Mouse (Mus musculus) limb, embryonic 14.5 days (tissue): ENCODE measurements at regions not wholly inside any gene's neighbourhood (a gene's known extent, or its start where the extent isn't known, plus 50 kb on each side); places are given as distances from the start of the nearest gene placed in this dataset.

Experiments used
- ATAC-seq: fragments of 200-750 bp; cut with Nextera tagmentation; 2 replicates; pipeline ENCODE4 v1.8.0; 2017; ENCODE audit warnings: low read depth, moderate number of reproducible peaks, moderate TSS enrichment; ENCODE audit not compliant: low FRiP score
- DNase-seq: peaks from one replicate; pipeline ENCODE4 v3.0.0-alpha.2; 2015; ENCODE audit warnings: low spot score
- H3K27ac ChIP-seq: fragments of 300-500 bp; sonication (generic); replicated peaks from 2 replicates; pipeline ENCODE4 v1.5.1; 2014; ENCODE audit warnings: low read depth, mild to moderate bottlenecking, low read length, moderate library complexity, mixed read lengths
- H3K27me3 ChIP-seq: fragments of 300-500 bp; sonication (generic); 2 replicates; pipeline ENCODE4 v1.6.1; 2014; ENCODE audit warnings: low read length, mixed read lengths; ENCODE audit not compliant: control insufficient read depth, insufficient read depth
- H3K36me3 ChIP-seq: fragments of 300-500 bp; sonication (generic); 2 replicates; pipeline ENCODE4 v1.6.1; 2014; ENCODE audit warnings: mild to moderate bottlenecking, low read length, moderate library complexity, mixed read lengths; ENCODE audit not compliant: control insufficient read depth, insufficient read depth
- H3K4me1 ChIP-seq: fragments of 300-500 bp; sonication (generic); 2 replicates; pipeline ENCODE4 v1.6.1; 2014; ENCODE audit warnings: antibody characterized with exemption, low read length, mixed read lengths; ENCODE audit not compliant: control insufficient read depth, insufficient read depth
- H3K4me2 ChIP-seq: fragments of 300-500 bp; sonication (generic); replicated peaks from 2 replicates; pipeline ENCODE4 v1.6.1; 2014; ENCODE audit warnings: low read depth, mild to moderate bottlenecking, low read length, moderate library complexity; ENCODE audit not compliant: severe bottlenecking
- H3K4me3 ChIP-seq: fragments of 300-500 bp; sonication (generic); replicated peaks from 2 replicates; pipeline ENCODE4 v1.5.1; 2014; ENCODE audit warnings: low read length
- H3K9ac ChIP-seq: fragments of 300-500 bp; sonication (generic); 2 replicates; pipeline ENCODE4 v1.6.1; 2014; ENCODE audit warnings: mild to moderate bottlenecking, low read depth, low read length, moderate library complexity; ENCODE audit not compliant: severe bottlenecking
- H3K9me3 ChIP-seq: fragments of 300-500 bp; sonication (generic); 2 replicates; pipeline ENCODE4 v1.6.1; 2016; ENCODE audit warnings: low read length; ENCODE audit not compliant: control insufficient read depth
- POLR2A ChIP-seq: fragments of 200-500 bp; IDR thresholded peaks from 2 replicates; pipeline ENCODE4 v1.8.0; 2012; ENCODE audit warnings: inconsistent platforms, mild to moderate bottlenecking, moderate library complexity, borderline replicate concordance; ENCODE audit not compliant: insufficient read depth, insufficient read length; ENCODE audit errors: extremely low read depth
- WGBS: fragments of 180-500 bp; shearing (Covaris S2); extraction: QIAGEN DNeasy Blood & Tissue Kit; methylation state at CpG from one replicate; pipeline ENCODE4 v1.1.7; 2014; 5-methylcytosine and 5-hydroxymethylcytosine counted together

- Histone ChIP-seq H3K36me3 (no peaks in the 10 kb centered on the region), H3K27me3 (no peaks in the 10 kb centered on the region), H3K4me1 (no peaks in the 10 kb centered on the region), H3K4me2 (no peak overlapping the region), H3K4me3 (no peak overlapping the region), H3K9me3 (no peaks in the 10 kb centered on the region), H3K9ac (no peak overlapping the region), H3K27ac (no peak overlapping the region)
- WGBS = 80% methylated on average over 17 of the region's 17 CpGs
- peak; percentile 4 for DNase-seq
- TF ChIP-seq POLR2A = no peak
- ATAC-seq = no peak
These were observed 137.7 kb downstream of the Ipmk start for GRCm38 (mm10) chr10:71485063-71485762.

DNA sequence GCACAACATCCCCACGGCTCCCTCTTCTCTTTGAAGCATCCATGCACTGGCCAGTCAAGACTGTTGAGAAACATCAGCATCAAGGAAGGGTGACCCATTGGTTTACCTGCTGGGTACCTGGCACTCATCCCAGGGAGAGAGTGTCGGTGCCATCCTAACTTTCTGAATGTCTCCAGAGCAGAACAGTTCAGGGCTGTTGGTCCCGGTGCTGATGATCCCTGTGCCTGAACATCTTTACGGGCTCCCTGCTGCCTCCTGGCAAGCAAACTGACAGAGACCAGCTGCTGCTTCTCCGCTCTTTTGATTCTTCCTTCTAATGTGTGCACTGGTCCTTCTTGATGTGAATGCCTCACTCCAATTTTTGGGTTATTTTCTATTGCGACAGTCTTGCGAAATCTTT lies 142.2 kb downstream of the Ipmk start:
- Histone ChIP-seq H3K9me3 (no peaks in the 10 kb centered on the region), H3K4me2 (no peak overlapping the region), H3K9ac (no peak overlapping the region), H3K4me1 (no peaks in the 10 kb centered on the region), H3K27me3 (no peaks in the 10 kb centered on the region), H3K27ac (no peak overlapping the region), H3K36me3 (no peaks in the 10 kb centered on the region), H3K4me3 (no peak overlapping the region)
- ATAC-seq = no peak
- DNase-seq = no peak
- 93% methylated on average over 7 of the region's 7 CpGs for WGBS
- TF ChIP-seq POLR2A = no peak

GRCm38 (mm10) chr10:71502096-71502495 lies 154.5 kb downstream of the Ipmk start:
- no peaks in the 10 kb centered on the region for H3K9me3 ChIP-seq
- 13% methylated on average over 4 of the region's 5 CpGs for WGBS
- H3K4me2 ChIP-seq = no peak overlapping the region
- no peak overlapping the region for H3K4me3 ChIP-seq
- TF ChIP-seq POLR2A = no peak
- no peaks in the 10 kb centered on the region for H3K4me1 ChIP-seq
- no peak overlapping the region for H3K27ac ChIP-seq
- no peaks in the 10 kb centered on the region for H3K36me3 ChIP-seq
- ATAC-seq (no peak), DNase-seq (no peak)
- H3K27me3 ChIP-seq = no peaks in the 10 kb centered on the region
- H3K9ac ChIP-seq = no peak overlapping the region

- 83% methylated on average over 1 of the region's 1 CpGs for WGBS
- H3K9ac ChIP-seq = no peak overlapping the region
- H3K27ac ChIP-seq = no peak overlapping the region
- no peak for DNase-seq
- H3K4me2 ChIP-seq = no peak overlapping the region
- H3K27me3 ChIP-seq = no peaks in the 10 kb centered on the region
- no peak for ATAC-seq
- TF ChIP-seq POLR2A = no peak
- no peaks in the 10 kb centered on the region for H3K9me3 ChIP-seq
- H3K4me1 ChIP-seq = no peaks in the 10 kb centered on the region
- no peak overlapping the region for H3K4me3 ChIP-seq
- no peaks in the 10 kb centered on the region for H3K36me3 ChIP-seq
These were observed 156.7 kb downstream of the Ipmk start for GRCm38 (mm10) chr10:71504219-71504618.

DNA sequence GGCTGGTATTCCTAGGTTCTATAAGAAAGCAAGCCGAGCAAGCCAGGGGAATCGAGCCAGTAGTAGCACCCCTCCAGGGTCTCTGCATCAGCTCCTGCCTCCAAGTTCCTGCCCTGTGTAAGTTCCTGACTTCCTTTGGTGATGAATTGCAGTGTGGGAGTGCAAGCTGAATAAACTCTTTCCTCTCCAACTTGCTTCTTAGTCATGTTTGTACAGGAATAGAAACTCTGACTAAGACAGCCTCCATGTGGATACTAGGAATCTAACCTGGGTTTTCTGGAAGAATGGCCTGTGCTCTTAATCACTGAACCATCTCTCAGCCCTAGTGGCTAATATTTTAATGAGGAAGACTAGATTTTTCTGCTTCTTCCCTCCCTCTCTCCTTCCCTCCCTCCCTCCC lies 177.7 kb downstream of the Ipmk start:
- Histone ChIP-seq H3K4me3 (no peak overlapping the region), H3K27ac (no peak overlapping the region), H3K9me3 (no peaks in the 10 kb centered on the region), H3K4me1 (no peaks in the 10 kb centered on the region), H3K27me3 (no peaks in the 10 kb centered on the region), H3K36me3 (no peaks in the 10 kb centered on the region), H3K4me2 (no peak overlapping the region), H3K9ac (no peak overlapping the region)
- ATAC-seq = no peak
- no peak for DNase-seq
- 53% methylated on average over 2 of the region's 2 CpGs for WGBS
- no peak for TF ChIP-seq POLR2A
